Mouse (Mus musculus): ENCODE measurements around the gene Zc3h12c.

- TF ChIP-seq CTCF (conservative IDR thresholded peaks at IDR 0.05; ENCODE audit: low read length) = no peak
- TF ChIP-seq POU5F1 (IDR thresholded peaks at IDR 0.05; ENCODE audit: borderline replicate concordance, low read length) = no peak
These were observed 19.7 kb upstream of the Zc3h12c start for GRCm38 (mm10) chr9:52188106-52188505.

All from E14TG2a.4 (cell line).